Mouse (Mus musculus): ENCODE measurements around the gene Tgfa. TPM values are rescaled to one million over a fixed set of nuclear protein-coding genes. Genes with fewer than 3 reads are reported as not detected.

The Tgfa gene
- polyA plus RNA-seq, 1 experiment = 0.20 TPM

DNA sequence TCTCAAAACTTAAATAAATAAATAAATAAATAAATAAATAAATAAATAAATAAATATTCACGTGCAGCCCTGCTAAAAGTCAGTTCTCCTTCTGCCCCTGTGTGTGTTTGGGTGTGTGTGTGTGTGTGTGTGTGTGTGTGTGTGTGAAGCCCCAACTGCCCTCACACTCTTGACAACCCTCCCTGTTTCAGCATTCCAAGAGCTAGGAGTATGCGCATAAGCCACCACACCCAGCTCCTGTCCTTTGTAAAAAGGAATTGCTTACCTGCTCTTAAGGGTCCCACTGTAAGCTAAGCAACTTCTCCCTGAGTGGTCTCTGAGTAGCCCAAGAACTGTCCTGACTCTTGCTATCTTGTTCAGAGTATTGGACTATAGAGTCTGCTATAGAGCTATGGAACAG lies 101.9 kb downstream of the Tgfa start:
- no peak overlapping the region for H3K4me2 ChIP-seq (ENCODE audit: low read depth)
- no peak overlapping the region for H3K4me3 ChIP-seq
- H3K36me3 ChIP-seq (ENCODE audit: control insufficient read depth, insufficient read depth) = no peaks in the 10 kb centered on the region
- H3K79me2 ChIP-seq (ENCODE audit: control insufficient read depth, insufficient read depth) = no peaks in the 10 kb centered on the region
- H3ac ChIP-seq (ENCODE audit: control insufficient read depth, insufficient read length) = no peak overlapping the region
- TF ChIP-seq USF1 (IDR thresholded peaks at IDR 0.05; ENCODE audit: low read depth) = no peak
- TF ChIP-seq SRF (IDR thresholded peaks at IDR 0.05; ENCODE audit: control insufficient read depth, insufficient read length, low read depth) = no peak
- no peak for TF ChIP-seq POLR2A (IDR thresholded peaks at IDR 0.05; ENCODE audit: insufficient read length, low read depth)
- no peak for TF ChIP-seq CEBPB (IDR thresholded peaks at IDR 0.05; ENCODE audit: insufficient read depth, poor library complexity, severe bottlenecking)
- TF ChIP-seq TCF3 (IDR thresholded peaks at IDR 0.05; ENCODE audit: insufficient read length, low read depth) = no peak
- H3K27me3 ChIP-seq (ENCODE audit: control insufficient read depth, insufficient read depth, insufficient read length) = no peaks in the 10 kb centered on the region

DNA sequence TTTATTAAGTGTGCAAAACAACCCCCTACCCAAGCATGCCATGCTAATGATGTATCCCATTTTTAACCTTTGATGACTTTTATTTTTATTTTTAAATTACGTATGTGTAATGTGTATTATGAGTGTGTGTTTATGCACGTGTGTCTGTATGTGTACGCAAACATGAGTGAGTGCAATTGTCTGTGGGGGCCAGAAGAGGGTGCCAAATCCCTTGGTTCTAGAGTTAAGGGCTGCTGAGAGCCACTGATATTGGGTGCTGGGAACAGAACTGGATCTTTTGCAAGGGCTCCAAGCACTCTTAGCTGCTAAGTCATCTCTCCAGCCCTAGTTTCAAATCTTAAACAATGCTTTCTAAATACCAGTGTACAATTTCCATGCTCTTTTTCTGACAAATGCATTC lies 103.9 kb downstream of the Tgfa start:
- H3K4me2 ChIP-seq (ENCODE audit: low read depth) = no peak overlapping the region
- H3ac ChIP-seq (ENCODE audit: control insufficient read depth, insufficient read length) = no peak overlapping the region
- H3K27me3 ChIP-seq (ENCODE audit: control insufficient read depth, insufficient read depth, insufficient read length) = no peaks in the 10 kb centered on the region
- TF ChIP-seq TCF12 (IDR thresholded peaks at IDR 0.05; ENCODE audit: insufficient read depth, poor library complexity, severe bottlenecking) = no peak
- no peak for TF ChIP-seq MYOG (IDR thresholded peaks at IDR 0.05; ENCODE audit: control insufficient read depth in 1 of 3, insufficient read depth in 1 of 3, insufficient read length in 2 of 3, low read depth in 2 of 3)
- TF ChIP-seq POLR2AphosphoS2 (IDR thresholded peaks at IDR 0.05; ENCODE audit: insufficient read length, low read depth) = no peak
- no peak for TF ChIP-seq E2F4 (IDR thresholded peaks at IDR 0.05; ENCODE audit: insufficient read depth)
- no peak for TF ChIP-seq REST (IDR thresholded peaks at IDR 0.05; ENCODE audit: insufficient read depth, insufficient read length)
- TF ChIP-seq SRF (IDR thresholded peaks at IDR 0.05; ENCODE audit: control insufficient read depth, insufficient read length, low read depth) = no peak
- TF ChIP-seq MAX (IDR thresholded peaks at IDR 0.05; ENCODE audit: low read depth) = no peak
- TF ChIP-seq TCF3 (IDR thresholded peaks at IDR 0.05; ENCODE audit: insufficient read length, low read depth) = no peak
- TF ChIP-seq POLR2A (IDR thresholded peaks at IDR 0.05; ENCODE audit: insufficient read length, low read depth) = no peak
- TF ChIP-seq CEBPB (IDR thresholded peaks at IDR 0.05; ENCODE audit: insufficient read depth, poor library complexity, severe bottlenecking) = no peak
- TF ChIP-seq MYOD1 (IDR thresholded peaks at IDR 0.05; ENCODE audit: control insufficient read depth in 1 of 3, insufficient read length in 2 of 3, low read depth in 2 of 3) = no peak
- no peak for TF ChIP-seq USF1 (IDR thresholded peaks at IDR 0.05; ENCODE audit: low read depth)
- H3K4me3 ChIP-seq = no peak overlapping the region
- no peaks in the 10 kb centered on the region for H3K79me2 ChIP-seq (ENCODE audit: control insufficient read depth, insufficient read depth)
- no peaks in the 10 kb centered on the region for H3K36me3 ChIP-seq (ENCODE audit: control insufficient read depth, insufficient read depth)

DNA sequence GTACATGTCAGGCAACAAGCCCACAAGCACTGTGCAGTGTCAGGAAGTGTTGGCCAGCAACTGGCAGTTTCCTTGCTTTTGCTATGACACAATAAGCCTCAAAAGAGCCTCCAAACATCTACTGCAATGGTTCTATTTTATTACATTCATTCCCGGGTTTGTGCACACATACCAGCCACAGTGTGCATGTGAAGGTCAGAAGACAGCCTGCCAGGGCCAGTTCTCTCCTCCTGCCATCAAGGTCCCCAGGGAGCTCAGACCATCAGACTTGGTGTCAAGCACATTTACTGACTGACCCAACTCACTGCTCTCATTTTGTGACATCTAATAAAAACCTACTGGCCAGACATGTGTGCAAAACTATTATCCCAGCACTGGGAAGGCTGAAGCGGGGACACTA lies 104.4 kb downstream of the Tgfa start:
- no peaks in the 10 kb centered on the region for H3K27me3 ChIP-seq (ENCODE audit: control insufficient read depth, insufficient read depth, insufficient read length)
- no peaks in the 10 kb centered on the region for H3K36me3 ChIP-seq (ENCODE audit: control insufficient read depth, insufficient read depth)
- no peak overlapping the region for H3ac ChIP-seq (ENCODE audit: control insufficient read depth, insufficient read length)
- no peaks in the 10 kb centered on the region for H3K79me2 ChIP-seq (ENCODE audit: control insufficient read depth, insufficient read depth)
- H3K4me2 ChIP-seq (ENCODE audit: low read depth) = no peak overlapping the region
- H3K4me3 ChIP-seq = no peak overlapping the region
- TF ChIP-seq SRF (IDR thresholded peaks at IDR 0.05; ENCODE audit: control insufficient read depth, insufficient read length, low read depth) (no peak), USF1 (IDR thresholded peaks at IDR 0.05; ENCODE audit: low read depth) (no peak), MAX (IDR thresholded peaks at IDR 0.05; ENCODE audit: low read depth) (no peak), CEBPB (IDR thresholded peaks at IDR 0.05; ENCODE audit: insufficient read depth, poor library complexity, severe bottlenecking) (no peak), REST (IDR thresholded peaks at IDR 0.05; ENCODE audit: insufficient read depth, insufficient read length) (no peak), TCF12 (IDR thresholded peaks at IDR 0.05; ENCODE audit: insufficient read depth, poor library complexity, severe bottlenecking) (no peak), MYOD1 (IDR thresholded peaks at IDR 0.05; ENCODE audit: control insufficient read depth in 1 of 3, insufficient read length in 2 of 3, low read depth in 2 of 3) (no peak), POLR2AphosphoS2 (IDR thresholded peaks at IDR 0.05; ENCODE audit: insufficient read length, low read depth) (no peak), TCF3 (IDR thresholded peaks at IDR 0.05; ENCODE audit: insufficient read length, low read depth) (no peak), E2F4 (IDR thresholded peaks at IDR 0.05; ENCODE audit: insufficient read depth) (no peak), MYOG (IDR thresholded peaks at IDR 0.05; ENCODE audit: control insufficient read depth in 1 of 3, insufficient read depth in 1 of 3, insufficient read length in 2 of 3, low read depth in 2 of 3) (no peak), POLR2A (IDR thresholded peaks at IDR 0.05; ENCODE audit: insufficient read length, low read depth) (no peak)

DNA sequence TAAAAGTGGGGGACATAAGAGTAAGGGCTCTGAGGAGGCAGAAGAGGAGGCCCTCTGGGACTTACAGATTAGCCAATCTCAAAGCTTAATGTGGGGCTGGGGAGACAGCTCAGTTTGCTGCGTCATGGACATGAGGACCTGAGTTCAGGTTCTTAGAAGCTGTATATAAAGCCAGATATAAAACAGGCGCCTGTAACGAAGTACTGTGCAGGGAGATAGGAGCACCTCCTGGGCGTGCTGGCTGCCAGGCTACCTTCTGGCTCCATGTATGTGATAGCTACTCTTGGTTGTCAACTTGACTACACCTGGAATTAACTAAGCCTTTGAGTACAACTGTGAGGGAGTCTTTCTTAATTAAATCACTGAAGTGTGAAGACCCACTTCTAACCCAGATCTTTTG lies 110.7 kb downstream of the Tgfa start:
- no peaks in the 10 kb centered on the region for H3K79me2 ChIP-seq (ENCODE audit: control insufficient read depth, insufficient read depth)
- no peak overlapping the region for H3ac ChIP-seq (ENCODE audit: control insufficient read depth, insufficient read length)
- no peaks in the 10 kb centered on the region for H3K27me3 ChIP-seq (ENCODE audit: control insufficient read depth, insufficient read depth, insufficient read length)
- TF ChIP-seq MYOD1 (IDR thresholded peaks at IDR 0.05; ENCODE audit: control insufficient read depth in 1 of 3, insufficient read length in 2 of 3, low read depth in 2 of 3) (no peak), POLR2AphosphoS2 (IDR thresholded peaks at IDR 0.05; ENCODE audit: insufficient read length, low read depth) (no peak), MYOG (IDR thresholded peaks at IDR 0.05; ENCODE audit: control insufficient read depth in 1 of 3, insufficient read depth in 1 of 3, insufficient read length in 2 of 3, low read depth in 2 of 3) (no peak), USF1 (IDR thresholded peaks at IDR 0.05; ENCODE audit: low read depth) (no peak)
- H3K36me3 ChIP-seq (ENCODE audit: control insufficient read depth, insufficient read depth) = no peaks in the 10 kb centered on the region
- H3K4me2 ChIP-seq (ENCODE audit: low read depth) = no peak overlapping the region
- H3K4me3 ChIP-seq = no peak overlapping the region

DNA sequence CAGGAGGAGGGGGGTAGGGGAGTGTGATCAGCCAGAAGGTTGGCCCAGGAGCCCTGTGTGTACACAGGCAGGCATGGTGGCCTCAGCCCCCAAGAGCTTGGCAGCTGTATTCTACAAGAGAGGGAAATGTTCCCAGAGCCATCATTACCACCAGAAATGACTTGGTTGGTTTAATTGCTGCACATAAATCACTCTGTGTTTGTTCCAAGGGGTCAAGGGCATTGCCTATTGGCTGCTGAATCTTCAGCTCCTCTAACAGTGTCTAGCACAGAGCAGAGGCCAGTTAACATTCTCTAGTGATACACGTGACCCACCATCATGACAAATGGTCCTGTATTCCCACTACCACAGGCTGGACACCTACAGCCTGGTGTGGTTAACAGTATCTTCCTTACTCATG lies 119.0 kb downstream of the Tgfa start:
- Histone ChIP-seq H3ac (ENCODE audit: control insufficient read depth, insufficient read length) (no peak overlapping the region), H3K36me3 (ENCODE audit: control insufficient read depth, insufficient read depth) (no peaks in the 10 kb centered on the region), H3K27me3 (ENCODE audit: control insufficient read depth, insufficient read depth, insufficient read length) (no peaks in the 10 kb centered on the region), H3K4me2 (ENCODE audit: low read depth) (no peak overlapping the region), H3K4me3 (no peak overlapping the region), H3K79me2 (ENCODE audit: control insufficient read depth, insufficient read depth) (no peaks in the 10 kb centered on the region)
- no peak for TF ChIP-seq TCF3 (IDR thresholded peaks at IDR 0.05; ENCODE audit: insufficient read length, low read depth)
- no peak for TF ChIP-seq MYOD1 (IDR thresholded peaks at IDR 0.05; ENCODE audit: control insufficient read depth in 1 of 3, insufficient read length in 2 of 3, low read depth in 2 of 3)
- no peak for TF ChIP-seq REST (IDR thresholded peaks at IDR 0.05; ENCODE audit: insufficient read depth, insufficient read length)
- TF ChIP-seq USF1 (IDR thresholded peaks at IDR 0.05; ENCODE audit: low read depth) = no peak
